Mouse (Mus musculus) natural killer cell, adult 2 months (primary cell): ENCODE measurements at regions not wholly inside any gene's neighbourhood (a gene's known extent, or its start where the extent isn't known, plus 50 kb on each side); places are given as distances from the start of the nearest gene placed in this dataset.
"Not testable (repeated sequence)": the region's sequence is repeated elsewhere in the genome, so short reads cannot be mapped to it uniquely, and the experiment has no call there.

Experiments
- DNase-seq, 2 experiments: peaks; one replicate each; pipeline ENCODE4 v3.0.0; 2022; ENCODE audit warnings: low spot score in 2 of 2

GRCm38 (mm10) chr3:18295921-18296320, 347.7 kb downstream of the Cypt12 start:
- DNase-seq: no peak

- DNase-seq: no peak
Observed at GRCm38 (mm10) chr3:18298699-18299098, 350.5 kb downstream of the Cypt12 start.

GRCm38 (mm10) chr3:18299502-18299901, 351.3 kb downstream of the Cypt12 start:
- no peak for DNase-seq

- DNase-seq: no peak
Observed at GRCm38 (mm10) chr3:18319433-18319832, 371.2 kb downstream of the Cypt12 start.

- DNase-seq: no peak
Observed at GRCm38 (mm10) chr3:18333182-18333581, 385.0 kb downstream of the Cypt12 start.

GRCm38 (mm10) chr3:18339189-18339588, 391.0 kb downstream of the Cypt12 start:
- DNase-seq: no peak

GRCm38 (mm10) chr3:18341757-18342156, 393.5 kb downstream of the Cypt12 start:
- DNase-seq: no peak

- no peak for DNase-seq
Observed at GRCm38 (mm10) chr3:18378014-18379005, 430.1 kb downstream of the Cypt12 start.

- DNase-seq: no peak
Observed at GRCm38 (mm10) chr3:18421886-18422575, 473.8 kb downstream of the Cypt12 start.

GRCm38 (mm10) chr3:18428908-18429307, 480.7 kb downstream of the Cypt12 start:
- DNase-seq: no peak

GRCm38 (mm10) chr3:18438845-18439244, 490.6 kb downstream of the Cypt12 start:
- no peak for DNase-seq

- DNase-seq: no peak
Observed at GRCm38 (mm10) chr3:18452197-18452933, 504.2 kb downstream of the Cypt12 start.

GRCm38 (mm10) chr3:18453220-18453985, 505.2 kb downstream of the Cypt12 start:
- no peak for DNase-seq

- no peak for DNase-seq
Observed at GRCm38 (mm10) chr3:18453986-18454291, 505.7 kb downstream of the Cypt12 start.

- DNase-seq: not testable (repeated sequence)
Observed at GRCm38 (mm10) chr3:18454558-18455191, 506.5 kb downstream of the Cypt12 start.

- no peak for DNase-seq
Observed at GRCm38 (mm10) chr3:18456033-18456690, 508.0 kb downstream of the Cypt12 start.

GRCm38 (mm10) chr3:18460267-18460666, 512.1 kb downstream of the Cypt12 start:
- no peak for DNase-seq

GRCm38 (mm10) chr3:18471846-18472245, 523.6 kb downstream of the Cypt12 start:
- DNase-seq: no peak

- no peak for DNase-seq
Observed at GRCm38 (mm10) chr3:18479557-18479956, 531.3 kb downstream of the Cypt12 start.

GRCm38 (mm10) chr3:18482006-18482405, 533.8 kb downstream of the Cypt12 start:
- no peak for DNase-seq
